Mouse (Mus musculus) intestine, embryonic 16.5 days (tissue): Measurements from ENCODE around the gene Rfc2. TPM values are rescaled to one million over a fixed set of nuclear protein-coding genes. Genes with fewer than 3 reads are reported as not detected.

Source experiments
- ATAC-seq: fragments of 200-750 bp; cut with Nextera tagmentation; 2 replicates; pipeline ENCODE4 v1.8.0; 2017; ENCODE audit warnings: moderate TSS enrichment, moderate library complexity
- H3K27ac ChIP-seq: fragments of 300-500 bp; sonication (generic); 2 replicates; pipeline ENCODE4 v1.5.1; 2014; ENCODE audit warnings: mild to moderate bottlenecking, low read length
- H3K27me3 ChIP-seq: fragments of 300-500 bp; sonication (generic); replicated peaks from 2 replicates; pipeline ENCODE4 v1.6.1; 2014; ENCODE audit warnings: low read length, control low read depth, mixed read lengths; ENCODE audit not compliant: control insufficient read depth, insufficient read depth
- H3K36me3 ChIP-seq: fragments of 300-500 bp; sonication (generic); 2 replicates; pipeline ENCODE4 v1.6.1; 2014; ENCODE audit warnings: low read length, control low read depth; ENCODE audit not compliant: control insufficient read depth, insufficient read depth
- H3K4me1 ChIP-seq: fragments of 300-500 bp; sonication (generic); 2 replicates; pipeline ENCODE4 v1.6.1; 2014; ENCODE audit warnings: low read length, control low read depth, mixed read lengths; ENCODE audit not compliant: control insufficient read depth, insufficient read depth
- H3K4me2 ChIP-seq: fragments of 300-500 bp; sonication (generic); 2 replicates; pipeline ENCODE4 v1.6.1; 2014; ENCODE audit warnings: low read depth, low read length, control low read depth
- H3K4me3 ChIP-seq: fragments of 300-500 bp; sonication (generic); 2 replicates; pipeline ENCODE4 v1.5.1; 2014; ENCODE audit warnings: mild to moderate bottlenecking, low read length
- H3K9ac ChIP-seq: fragments of 300-500 bp; sonication (generic); 2 replicates; pipeline ENCODE4 v1.6.1; 2014; ENCODE audit warnings: low read depth, low read length
- H3K9me3 ChIP-seq: fragments of 300-500 bp; sonication (generic); 2 replicates; pipeline ENCODE4 v1.6.1; 2016; ENCODE audit warnings: low read length, control low read depth; ENCODE audit not compliant: control insufficient read depth
- WGBS: fragments of 180-500 bp; shearing (Covaris S2); extraction: QIAGEN DNeasy Blood & Tissue Kit; methylation state at CpG from one replicate; pipeline ENCODE4 v1.1.7; 2014; 5-methylcytosine and 5-hydroxymethylcytosine counted together
- polyA plus RNA-seq: library from polyadenylated mRNA; unstranded; fragments of >200 nt; fragmentation: Nextera tagmentation; extraction: Ambion mirVana; gene quantifications from 2 replicates; pipeline ENCODE4 v1.2.1, GENCODE M21; 2015

Gene Rfc2
- polyA plus RNA-seq, 1 experiment from 2014 or later = 233 TPM

DNA sequence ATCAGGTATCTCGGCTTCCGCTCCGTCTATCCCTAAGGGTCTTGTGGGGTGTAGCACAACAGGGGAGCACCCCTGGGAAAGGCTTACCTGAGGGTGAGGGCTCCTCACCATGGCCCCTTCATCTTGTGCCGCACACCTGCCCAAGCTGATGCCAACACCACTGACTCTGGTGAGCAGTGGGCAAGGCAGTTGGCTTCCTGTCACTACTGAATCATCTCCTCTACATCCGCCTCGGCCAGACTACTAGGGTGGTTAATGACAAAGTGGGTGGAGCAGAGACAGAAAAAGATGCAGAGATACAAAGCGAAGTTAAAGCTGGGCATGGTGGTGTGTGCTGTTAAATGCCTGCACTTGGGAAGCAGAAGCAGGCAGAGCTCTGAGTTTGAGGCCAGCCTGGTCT lies 33.6 kb downstream of the Rfc2 start, which contains the start of gene Lat2:
Lat2 (minus strand) TSS at position 224 of the 400 bp plus-strand sequence.
- Histone ChIP-seq H3K27ac (no peak within 1 kb of the TSS), H3K9me3 (no peaks in the 10 kb centered on the region), H3K36me3 (peaks cover 15% of the 10 kb centered on the region), H3K9ac (no peak within 1 kb of the TSS), H3K4me1 (peaks cover 6% of the 10 kb centered on the region; the same call in 1 of the 2 replicates), H3K4me3 (no peak within 1 kb of the TSS), H3K27me3 (no peaks in the 10 kb centered on the region), H3K4me2 (no peak within 1 kb of the TSS)
- no peak for ATAC-seq
- WGBS = 82% methylated on average over 7 of the region's 7 CpGs

DNA sequence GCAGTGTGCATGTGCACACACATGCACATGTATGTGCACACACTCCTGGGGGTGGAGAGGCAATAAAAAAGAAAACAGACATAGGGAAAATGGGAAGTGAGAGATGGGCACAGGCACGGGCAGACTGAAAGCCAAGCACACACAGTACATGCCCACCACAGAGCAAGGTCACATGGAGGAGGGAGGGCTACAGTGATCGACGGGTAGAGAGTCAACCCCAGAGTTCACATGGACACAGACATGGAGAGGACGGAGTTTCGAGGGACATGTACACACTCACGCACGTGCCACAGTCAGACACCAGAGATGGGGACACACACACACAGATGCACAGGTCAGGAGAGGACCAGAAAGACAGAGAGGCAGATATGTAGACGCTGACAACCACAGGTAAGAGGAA lies 34.2 kb downstream of the Rfc2 start:
- Histone ChIP-seq H3K9ac (no peak overlapping the region), H3K27ac (no peak overlapping the region), H3K9me3 (no peaks in the 10 kb centered on the region), H3K4me2 (no peak overlapping the region), H3K4me3 (no peak overlapping the region), H3K36me3 (peaks cover 19% of the 10 kb centered on the region), H3K4me1 (peaks cover 6% of the 10 kb centered on the region; the same call in 1 of the 2 replicates), H3K27me3 (no peaks in the 10 kb centered on the region)
- WGBS = 84% methylated on average over 8 of the region's 8 CpGs
- ATAC-seq = no peak

DNA sequence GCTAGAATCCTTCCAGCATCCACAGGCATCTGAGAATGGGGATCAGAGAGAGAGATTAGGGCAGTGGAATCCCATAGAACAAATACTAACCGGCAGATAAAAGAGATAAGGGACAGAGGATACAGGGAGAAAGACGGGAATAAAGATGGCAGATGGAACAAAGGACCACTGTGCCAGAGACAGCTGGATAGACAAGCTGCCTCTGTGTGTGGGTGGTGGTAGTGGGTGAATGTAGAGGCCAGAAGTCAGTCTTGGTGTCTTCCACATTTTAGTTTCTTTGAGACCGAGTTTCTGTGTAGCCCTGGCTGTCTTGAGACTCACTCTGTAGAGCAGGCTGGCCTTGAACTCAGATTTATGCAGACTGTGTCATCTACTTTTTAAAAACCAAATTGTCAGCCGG lies 34.6 kb downstream of the Rfc2 start:
- Histone ChIP-seq H3K4me3 (no peak overlapping the region), H3K9ac (no peak overlapping the region), H3K4me1 (peaks cover 6% of the 10 kb centered on the region; the same call in 1 of the 2 replicates), H3K27ac (no peak overlapping the region), H3K9me3 (no peaks in the 10 kb centered on the region), H3K4me2 (no peak overlapping the region), H3K36me3 (peaks cover 23% of the 10 kb centered on the region), H3K27me3 (no peaks in the 10 kb centered on the region)
- ATAC-seq = no peak
- WGBS = 72% methylated on average over 4 of the region's 4 CpGs

DNA sequence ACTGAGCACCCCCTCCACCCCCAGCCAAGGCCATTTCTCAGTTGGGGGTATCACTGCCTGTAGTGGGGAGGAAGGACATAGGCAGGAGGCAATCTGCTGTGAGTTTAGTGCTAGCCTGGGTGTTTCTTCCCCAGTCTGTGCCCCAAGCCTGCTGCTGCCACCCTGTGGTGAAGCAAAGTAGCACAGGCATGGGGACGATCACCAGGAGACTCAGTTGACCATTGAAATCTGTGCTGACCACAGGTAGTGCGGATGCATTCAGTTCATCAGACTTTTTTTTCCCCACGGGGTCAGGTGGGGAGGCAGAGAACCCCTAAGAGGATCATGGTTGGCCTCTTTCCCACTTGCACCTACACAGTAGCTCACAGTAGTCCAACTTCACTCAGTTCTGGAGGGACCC lies 35.9 kb downstream of the Rfc2 start:
- Histone ChIP-seq H3K27ac (no peak overlapping the region), H3K4me1 (no peaks in the 10 kb centered on the region; the same call in 1 of the 2 replicates), H3K9me3 (no peaks in the 10 kb centered on the region), H3K4me2 (no peak overlapping the region), H3K9ac (no peak overlapping the region), H3K27me3 (no peaks in the 10 kb centered on the region), H3K36me3 (peaks cover 35% of the 10 kb centered on the region), H3K4me3 (no peak overlapping the region)
- WGBS = 66% methylated on average over 3 of the region's 3 CpGs
- peak; percentile 41 for ATAC-seq

DNA sequence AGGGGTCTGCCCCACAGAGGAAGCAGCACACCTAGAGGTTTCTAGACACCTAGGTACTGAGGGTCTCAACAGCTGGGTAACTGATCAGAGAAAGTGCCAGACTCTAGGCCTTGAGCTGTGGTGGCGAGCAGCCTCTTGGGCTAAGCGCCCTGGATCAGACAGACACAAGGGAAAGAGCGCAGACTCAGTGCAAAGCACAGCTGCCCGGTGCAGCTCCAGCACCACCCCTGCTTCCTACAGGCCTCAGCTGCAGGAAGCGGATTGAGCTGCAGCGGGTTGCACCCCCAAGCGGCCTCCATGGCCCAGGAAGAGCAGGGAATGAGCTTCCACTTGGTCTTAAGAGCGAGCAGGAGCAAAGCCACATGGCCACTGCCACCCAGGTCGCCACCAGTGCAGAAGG lies 39.3 kb downstream of the Rfc2 start:
- Histone ChIP-seq H3K9me3 (no peaks in the 10 kb centered on the region), H3K27ac (no peak overlapping the region), H3K27me3 (no peaks in the 10 kb centered on the region), H3K4me1 (no peaks in the 10 kb centered on the region), H3K4me2 (no peak overlapping the region), H3K9ac (no peak overlapping the region), H3K36me3 (peaks cover 56% of the 10 kb centered on the region), H3K4me3 (no peak overlapping the region)
- ATAC-seq = no peak
- 94% methylated on average over 9 of the region's 9 CpGs for WGBS

DNA sequence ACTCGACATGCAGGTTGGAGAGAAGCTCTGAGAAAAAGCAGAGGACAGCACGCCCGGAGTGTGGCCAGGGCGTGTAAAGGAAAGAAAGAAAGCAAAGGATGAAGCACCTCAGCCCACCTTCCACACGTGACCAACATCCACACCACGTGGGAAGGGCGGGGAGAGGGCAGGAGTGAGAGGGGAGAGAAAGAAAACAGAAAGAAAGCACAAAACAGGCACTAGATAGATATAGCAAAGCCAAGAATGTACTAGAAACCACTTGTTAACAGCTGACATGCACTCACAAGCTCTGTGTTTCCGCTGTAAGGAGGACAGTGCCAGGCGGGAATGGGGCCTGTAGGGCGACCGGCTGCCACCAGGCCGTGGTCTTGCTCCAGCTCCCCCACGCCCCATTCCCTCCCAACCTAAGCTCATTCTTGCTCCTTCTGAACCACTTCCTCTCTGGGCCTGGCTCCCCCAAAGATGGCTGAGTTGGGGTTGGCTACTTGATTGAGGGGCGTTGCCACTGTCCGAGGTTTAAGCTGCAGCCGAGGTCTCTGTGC lies 40.0 kb downstream of the Rfc2 start:
- H3K4me3 ChIP-seq = no peak overlapping the region
- no peak overlapping the region for H3K9ac ChIP-seq
- no peak overlapping the region for H3K4me2 ChIP-seq
- H3K9me3 ChIP-seq = no peaks in the 10 kb centered on the region
- no peaks in the 10 kb centered on the region for H3K4me1 ChIP-seq
- 89% methylated on average over 16 of the region's 16 CpGs for WGBS
- ATAC-seq = no peak
- H3K36me3 ChIP-seq = peaks cover 57% of the 10 kb centered on the region
- no peak overlapping the region for H3K27ac ChIP-seq
- H3K27me3 ChIP-seq = no peaks in the 10 kb centered on the region

DNA sequence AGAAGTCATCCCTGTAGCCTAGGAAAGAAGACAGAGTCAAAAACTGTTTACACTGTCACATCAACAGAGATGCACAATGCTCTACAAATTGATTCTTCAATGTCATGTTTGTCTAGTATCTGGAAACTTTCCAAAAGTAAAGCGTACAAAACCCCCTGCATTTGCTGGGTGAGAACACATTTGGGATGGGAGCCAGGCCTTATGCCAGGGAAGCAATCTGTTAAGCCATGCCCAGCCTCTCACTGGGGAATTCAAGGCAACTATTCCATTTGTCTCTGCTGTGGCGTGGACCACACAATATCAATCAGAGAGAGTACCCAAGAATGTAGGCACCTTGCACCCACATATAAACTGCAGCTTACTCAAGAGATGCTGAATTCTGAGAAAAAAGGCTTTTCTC lies 40.9 kb downstream of the Rfc2 start:
- no peaks in the 10 kb centered on the region for H3K27me3 ChIP-seq
- no peak for ATAC-seq
- no peak overlapping the region for H3K4me2 ChIP-seq
- H3K9me3 ChIP-seq = no peaks in the 10 kb centered on the region
- 71% methylated on average over 2 of the region's 2 CpGs for WGBS
- H3K4me1 ChIP-seq = no peaks in the 10 kb centered on the region
- no peak overlapping the region for H3K9ac ChIP-seq
- peaks cover 57% of the 10 kb centered on the region for H3K36me3 ChIP-seq
- no peak overlapping the region for H3K4me3 ChIP-seq
- no peak overlapping the region for H3K27ac ChIP-seq

DNA sequence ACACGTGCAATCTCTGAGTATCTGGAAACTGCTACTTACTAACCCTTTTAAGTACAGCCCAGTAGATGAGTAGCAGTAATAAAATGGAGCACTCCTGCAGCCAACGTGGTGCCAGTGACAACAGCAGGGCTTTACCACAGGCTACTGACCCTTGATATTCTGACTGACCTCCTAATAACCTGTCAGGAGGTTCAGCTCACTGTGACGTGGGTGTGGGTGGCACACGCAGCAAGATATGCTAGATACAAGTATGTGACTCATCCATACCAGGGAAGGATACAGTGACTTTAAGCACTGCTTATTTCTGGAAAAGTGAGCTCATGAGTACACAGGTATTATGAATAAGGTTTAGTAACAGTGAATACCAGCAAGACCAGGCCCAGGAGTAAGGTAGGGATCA lies 48.3 kb downstream of the Rfc2 start:
- H3K4me1 ChIP-seq = peaks cover 8% of the 10 kb centered on the region; the same call in 1 of the 2 replicates
- H3K4me3 ChIP-seq = no peak overlapping the region
- H3K27ac ChIP-seq = peak overlapping the region; percentile 5; the same call in 1 of the 2 replicates
- no peak overlapping the region for H3K9ac ChIP-seq
- ATAC-seq = peak; percentile 57
- H3K27me3 ChIP-seq = no peaks in the 10 kb centered on the region
- H3K36me3 ChIP-seq = peaks cover 15% of the 10 kb centered on the region
- no peak overlapping the region for H3K4me2 ChIP-seq
- H3K9me3 ChIP-seq = no peaks in the 10 kb centered on the region
- 49% methylated on average over 4 of the region's 4 CpGs for WGBS

DNA sequence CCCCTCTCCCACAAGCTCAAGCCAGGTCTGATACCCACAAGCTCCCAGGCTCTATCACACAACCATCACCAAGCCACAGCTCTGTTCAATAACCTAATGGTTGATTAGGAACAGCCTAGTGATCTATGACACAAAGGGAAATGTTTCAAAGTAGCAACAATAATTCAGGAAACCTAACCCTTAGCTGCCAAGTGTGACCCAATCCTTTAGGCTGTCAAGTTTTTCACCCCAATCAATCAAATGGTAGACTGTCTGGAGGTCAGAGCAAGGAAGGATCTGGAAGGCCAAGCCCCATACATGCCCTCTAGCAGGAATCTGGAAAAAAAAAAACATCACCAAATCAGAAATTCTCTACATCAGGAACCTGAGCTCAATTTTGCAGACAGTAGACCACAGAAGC lies 49.7 kb downstream of the Rfc2 start:
- H3K27me3 ChIP-seq = no peaks in the 10 kb centered on the region
- H3K9me3 ChIP-seq = no peaks in the 10 kb centered on the region
- peaks cover 7% of the 10 kb centered on the region; the same call in 1 of the 2 replicates for H3K36me3 ChIP-seq
- no peak overlapping the region for H3K4me3 ChIP-seq
- ATAC-seq = no peak
- no peak overlapping the region for H3K27ac ChIP-seq
- H3K4me2 ChIP-seq = no peak overlapping the region
- H3K4me1 ChIP-seq = peaks cover 8% of the 10 kb centered on the region; the same call in 1 of the 2 replicates
- no peak overlapping the region for H3K9ac ChIP-seq

DNA sequence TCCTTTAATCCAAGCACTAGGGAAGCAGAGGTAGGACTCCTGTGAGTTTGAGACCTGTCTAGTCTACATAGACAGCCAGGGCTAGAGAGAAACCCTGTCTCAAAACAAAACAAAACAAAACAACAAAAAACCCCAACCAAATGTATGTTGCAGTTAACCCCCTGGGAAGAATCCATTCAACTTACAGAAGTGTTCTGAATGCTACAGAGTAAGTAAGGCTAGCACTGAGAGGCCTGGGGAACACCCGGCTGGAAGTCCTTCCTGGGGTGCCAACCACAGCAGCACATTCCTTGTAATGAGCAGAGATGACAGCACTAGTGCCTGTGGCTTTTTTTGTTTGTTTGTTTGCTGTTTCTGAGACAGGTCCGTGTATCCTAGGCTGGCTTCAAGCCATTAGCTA lies 51.7 kb downstream of the Rfc2 start:
- no peaks in the 10 kb centered on the region for H3K27me3 ChIP-seq
- H3K9me3 ChIP-seq = no peaks in the 10 kb centered on the region
- no peak overlapping the region for H3K4me3 ChIP-seq
- no peak overlapping the region for H3K9ac ChIP-seq
- no peak for ATAC-seq
- peaks cover 12% of the 10 kb centered on the region; the same call in 1 of the 2 replicates for H3K4me1 ChIP-seq
- H3K27ac ChIP-seq = no peak overlapping the region
- WGBS = 70% methylated on average over 2 of the region's 2 CpGs
- H3K4me2 ChIP-seq = no peak overlapping the region
- H3K36me3 ChIP-seq = peaks cover 10% of the 10 kb centered on the region; the same call in 1 of the 2 replicates
